Mouse (Mus musculus): ENCODE results near the gene Gpr33.

The Gpr33 gene

GRCm38 (mm10) chr12:51985163-51985748 lies 42.6 kb downstream of the Gpr33 start:
- DNase-seq (ENCODE audit: low spot score) = no peak

GRCm38 (mm10) chr12:51983625-51984024 lies 44.2 kb downstream of the Gpr33 start:
- no peak for DNase-seq (ENCODE audit: low spot score)

GRCm38 (mm10) chr12:51976531-51976930 lies 51.3 kb downstream of the Gpr33 start:
- DNase-seq (ENCODE audit: low spot score) = no peak

- no peak for DNase-seq (ENCODE audit: low spot score)
Measured at GRCm38 (mm10) chr12:51974381-51974780, 53.5 kb downstream of the Gpr33 start.

Measured in spleen, adult 12 weeks (tissue).